Mouse (Mus musculus) myocyte (in vitro differentiated cells): ENCODE data around the gene Gramd1b.

Experiments
- MAX ChIP-seq: IDR thresholded peaks from one replicate; pipeline ENCODE4 v1.6.1; 2011; ENCODE audit warnings: low read depth, mild to moderate bottlenecking, control low read depth
- POLR2A ChIP-seq: IDR thresholded peaks from one replicate; pipeline ENCODE4 v1.6.1; 2011; ENCODE audit warnings: low read depth, mild to moderate bottlenecking, control low read depth, moderate library complexity; ENCODE audit not compliant: insufficient read length
- SRF ChIP-seq: IDR thresholded peaks from one replicate; pipeline ENCODE4 v1.6.1; 2011; ENCODE audit warnings: low read depth; ENCODE audit not compliant: control insufficient read depth, insufficient read length

DNA sequence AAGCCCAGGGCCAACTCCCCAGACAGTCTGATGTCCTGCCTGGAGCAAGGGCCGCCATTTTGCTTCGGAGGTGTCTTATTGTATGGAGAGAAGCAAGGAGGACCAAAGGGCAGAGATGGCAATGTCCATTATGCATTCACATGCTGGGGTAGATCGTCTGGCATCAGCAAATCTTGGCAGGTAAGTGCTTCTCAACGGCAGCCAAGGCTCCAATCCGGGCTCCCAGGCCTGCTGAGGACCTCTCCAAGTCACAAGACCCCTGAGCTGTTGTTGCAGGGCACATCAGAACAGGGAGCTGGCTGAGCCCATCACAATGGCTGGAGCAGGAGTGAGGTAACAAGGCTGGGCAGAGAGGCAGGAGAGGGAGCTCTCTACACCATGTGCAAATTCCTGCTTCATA lies 237.4 kb downstream of the Gramd1b start:
- TF ChIP-seq SRF (no peak), POLR2A (no peak), MAX (no peak)
